Mouse (Mus musculus): Measurements from ENCODE around the gene Adgrv1.

DNA sequence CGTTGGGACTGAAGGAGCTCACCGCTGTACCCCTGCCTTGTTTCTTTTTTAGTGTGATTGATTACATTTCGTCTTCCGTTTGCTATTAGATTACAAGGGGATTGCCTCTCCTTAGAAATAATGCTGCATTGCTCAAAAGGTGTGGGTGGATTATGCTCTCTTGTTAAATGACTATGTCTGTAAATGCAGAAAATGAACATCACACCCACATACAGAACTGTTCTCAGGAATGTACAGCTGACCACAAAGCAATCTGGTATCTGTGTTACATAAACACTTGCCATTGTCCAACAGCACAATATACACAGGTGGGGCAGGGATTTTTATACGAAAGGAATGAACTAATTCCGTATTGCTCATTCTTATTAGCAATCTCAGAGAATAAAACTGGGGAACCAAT is 465.5 kb downstream of the Adgrv1 start:
- no peak for TF ChIP-seq CTCF (conservative IDR thresholded peaks at IDR 0.05; ENCODE audit: insufficient read depth, insufficient read length, low read depth, low read length)
- no peak for TF ChIP-seq POLR2A (IDR thresholded peaks at IDR 0.05; ENCODE audit: low read depth, low read length)

Measured in kidney, adult 2 months (tissue).